Mouse (Mus musculus): ENCODE measurements around the gene Lmntd1.

Gene Lmntd1

DNA sequence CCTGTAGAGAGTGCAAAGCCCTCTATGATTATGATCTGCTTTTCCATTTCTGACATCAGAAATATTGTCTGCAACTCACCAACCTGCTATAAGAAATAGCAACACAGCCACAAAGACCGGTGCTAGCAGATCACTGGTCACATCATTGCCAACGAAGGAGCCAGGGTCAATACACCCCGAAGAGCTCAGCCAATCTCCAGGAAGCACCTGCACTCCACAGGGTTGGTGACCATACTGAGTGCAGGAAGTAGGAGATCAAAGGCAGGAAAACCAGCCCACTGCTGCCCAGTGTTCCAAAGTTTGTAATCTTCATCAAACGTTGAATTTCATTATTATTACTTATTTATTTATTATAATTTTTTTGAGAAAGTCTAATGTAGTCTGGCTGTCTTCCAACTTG is 9.5 kb downstream of the Lmntd1 start:
- no peak for DNase-seq (ENCODE audit: low spot score in 2 of 2)

DNA sequence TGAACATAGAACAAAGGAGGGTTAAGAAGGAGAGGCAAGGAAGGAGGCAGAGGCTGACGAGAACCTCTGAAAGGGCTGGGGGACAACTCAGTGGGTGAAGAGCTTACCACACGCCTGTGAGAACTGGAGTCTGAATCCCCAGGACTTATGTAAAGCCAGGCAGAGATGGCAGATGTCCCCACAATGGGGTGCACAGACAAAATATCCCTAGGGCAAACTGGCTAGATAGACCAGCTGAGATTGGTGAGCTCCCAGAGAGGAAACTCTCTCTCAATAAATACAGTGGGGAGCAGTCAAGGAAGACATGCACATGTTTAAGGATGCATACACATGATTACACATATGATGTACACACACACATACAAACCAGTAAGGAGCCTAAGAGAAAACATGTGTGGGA is 10.0 kb downstream of the Lmntd1 start:
- DNase-seq (ENCODE audit: low spot score in 2 of 2): no peak

DNA sequence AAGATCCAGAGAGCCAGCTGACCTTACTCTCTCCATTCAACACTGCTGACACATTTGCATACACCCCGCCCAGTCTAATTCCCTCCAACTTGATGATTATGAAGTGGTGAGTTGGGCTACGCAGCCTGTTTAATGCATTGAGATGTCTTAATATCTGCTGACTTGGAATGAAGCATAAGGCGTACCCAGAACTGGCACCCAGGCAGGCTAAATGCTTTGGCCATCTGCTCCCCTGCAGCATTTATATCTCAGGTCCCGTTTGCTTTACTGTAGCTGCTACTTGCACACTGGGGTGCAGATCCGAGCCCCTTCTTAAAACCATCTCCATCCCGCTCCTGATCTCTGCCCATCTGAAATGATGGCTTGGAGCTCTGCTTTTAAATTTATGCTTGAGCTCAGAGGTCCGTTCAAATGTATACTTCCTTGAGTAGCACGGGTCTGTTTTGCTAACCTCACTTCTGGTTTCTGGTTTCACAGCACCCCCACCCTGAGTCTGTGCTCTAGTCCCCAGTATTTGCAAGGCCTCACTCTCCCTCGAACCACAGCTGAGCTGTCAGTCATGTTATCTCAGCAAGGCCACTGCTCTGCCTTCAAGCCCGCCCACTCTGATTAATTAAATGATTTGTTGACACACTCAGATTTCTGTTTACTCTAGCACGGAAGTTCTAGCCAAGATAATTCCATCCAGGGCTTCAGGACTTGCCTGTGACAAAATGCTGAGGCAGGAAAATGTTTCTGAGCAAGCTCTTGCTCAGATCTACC is 15.1 kb downstream of the Lmntd1 start:
- no peak for DNase-seq (ENCODE audit: low spot score in 2 of 2)

DNA sequence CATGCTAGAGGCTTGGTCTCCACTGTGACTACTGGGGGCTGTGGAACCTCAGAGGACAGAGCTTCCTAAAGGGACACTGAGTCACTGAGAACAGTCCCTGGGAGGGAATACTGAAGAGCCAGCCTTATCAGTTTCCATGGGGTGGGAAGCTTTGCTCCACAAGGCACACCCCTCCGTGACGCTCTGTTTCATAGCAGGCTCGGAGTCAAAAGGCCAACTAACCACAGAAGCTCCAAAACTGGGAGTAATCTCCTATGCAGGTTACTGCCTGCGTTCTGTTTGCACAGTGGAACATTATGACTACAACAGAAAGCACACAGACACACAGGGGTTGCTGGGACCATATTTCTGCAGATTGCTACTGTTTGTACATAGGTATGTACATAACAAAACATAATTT is 18.2 kb downstream of the Lmntd1 start:
- DNase-seq (ENCODE audit: low spot score in 2 of 2): no peak

DNA sequence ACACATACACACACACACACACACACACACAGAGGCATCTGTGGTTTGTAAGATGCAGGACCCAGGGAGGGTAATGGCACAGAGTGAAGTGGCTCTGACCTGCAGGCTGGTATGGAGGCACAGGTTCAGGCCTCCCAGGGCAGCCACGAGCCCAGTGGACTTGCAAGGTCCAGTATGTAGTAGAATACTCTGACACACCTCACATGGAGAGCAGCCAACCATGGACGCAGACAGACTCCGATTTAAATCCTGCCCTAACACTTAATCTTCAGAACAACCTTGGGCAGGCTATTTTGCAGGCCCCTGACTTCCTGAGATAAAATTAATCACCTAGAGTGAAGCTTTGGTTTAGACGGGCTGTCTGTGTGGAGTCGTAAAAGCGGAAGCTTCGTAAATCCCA is 20.1 kb downstream of the Lmntd1 start:
- no peak for DNase-seq (ENCODE audit: low spot score in 2 of 2)

DNA sequence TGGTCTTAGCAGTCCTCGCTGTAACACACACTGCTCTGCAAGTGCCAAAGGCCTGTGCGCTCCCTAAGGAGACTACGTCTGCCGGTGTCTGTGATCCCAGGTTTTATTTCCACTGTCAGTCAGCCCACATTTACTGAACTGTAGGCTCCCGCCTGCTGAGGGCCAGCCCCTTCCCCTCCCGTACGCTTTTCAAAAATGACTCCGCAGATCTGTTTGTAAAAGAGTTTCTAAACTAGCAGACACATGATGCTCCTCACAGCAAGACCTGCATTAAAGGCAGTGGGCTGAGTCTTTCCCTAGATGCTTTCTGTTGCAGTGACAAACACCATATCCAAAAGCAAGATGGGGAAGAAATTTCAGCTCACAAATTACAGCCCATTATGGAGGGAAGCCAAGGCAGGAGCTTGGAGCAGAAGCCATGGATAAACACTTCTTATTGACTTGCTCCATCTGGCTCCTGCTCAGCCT is 21.6 kb downstream of the Lmntd1 start:
- no peak for DNase-seq (ENCODE audit: low spot score in 2 of 2)

DNA sequence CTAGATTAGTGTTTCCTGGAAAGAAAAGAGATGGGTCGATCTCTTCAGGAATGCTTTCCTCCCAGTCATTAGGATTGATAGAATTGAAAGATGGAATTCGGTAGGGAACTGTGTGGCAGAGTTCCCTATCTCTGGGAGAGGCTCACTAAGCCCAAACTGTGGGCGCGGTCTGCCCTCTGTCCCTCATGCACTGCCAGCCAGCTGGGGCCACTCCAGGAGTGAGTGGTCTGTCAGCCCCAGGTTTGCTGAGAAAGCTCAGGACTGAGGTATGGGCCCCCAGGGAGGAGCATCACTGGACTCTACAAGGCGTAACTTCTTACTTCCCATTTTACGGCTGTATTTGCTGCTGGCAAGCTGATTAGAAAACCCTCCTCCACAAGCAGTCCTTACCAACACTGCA is 22.1 kb downstream of the Lmntd1 start:
- DNase-seq (ENCODE audit: low spot score in 2 of 2): no peak

DNA sequence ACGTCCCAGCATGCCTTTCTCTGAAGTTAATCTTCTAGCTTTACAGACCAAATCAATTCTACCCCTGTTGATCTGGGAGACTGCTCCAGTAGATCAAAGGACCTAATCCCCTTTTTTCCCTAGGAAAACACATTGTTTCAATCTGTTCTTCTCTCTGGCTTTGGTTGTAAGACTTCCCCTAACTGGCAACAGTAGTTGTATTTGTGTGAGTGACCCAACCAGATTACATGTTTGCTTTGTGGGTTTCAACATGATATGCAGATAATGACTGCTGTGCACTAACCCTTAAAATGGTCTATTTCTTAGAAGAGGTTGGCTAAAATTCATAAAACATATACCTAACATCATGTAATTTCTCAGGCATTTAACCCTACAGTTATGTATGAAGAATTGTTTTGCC is 22.5 kb downstream of the Lmntd1 start:
- no peak for DNase-seq (ENCODE audit: low spot score in 2 of 2)

DNA sequence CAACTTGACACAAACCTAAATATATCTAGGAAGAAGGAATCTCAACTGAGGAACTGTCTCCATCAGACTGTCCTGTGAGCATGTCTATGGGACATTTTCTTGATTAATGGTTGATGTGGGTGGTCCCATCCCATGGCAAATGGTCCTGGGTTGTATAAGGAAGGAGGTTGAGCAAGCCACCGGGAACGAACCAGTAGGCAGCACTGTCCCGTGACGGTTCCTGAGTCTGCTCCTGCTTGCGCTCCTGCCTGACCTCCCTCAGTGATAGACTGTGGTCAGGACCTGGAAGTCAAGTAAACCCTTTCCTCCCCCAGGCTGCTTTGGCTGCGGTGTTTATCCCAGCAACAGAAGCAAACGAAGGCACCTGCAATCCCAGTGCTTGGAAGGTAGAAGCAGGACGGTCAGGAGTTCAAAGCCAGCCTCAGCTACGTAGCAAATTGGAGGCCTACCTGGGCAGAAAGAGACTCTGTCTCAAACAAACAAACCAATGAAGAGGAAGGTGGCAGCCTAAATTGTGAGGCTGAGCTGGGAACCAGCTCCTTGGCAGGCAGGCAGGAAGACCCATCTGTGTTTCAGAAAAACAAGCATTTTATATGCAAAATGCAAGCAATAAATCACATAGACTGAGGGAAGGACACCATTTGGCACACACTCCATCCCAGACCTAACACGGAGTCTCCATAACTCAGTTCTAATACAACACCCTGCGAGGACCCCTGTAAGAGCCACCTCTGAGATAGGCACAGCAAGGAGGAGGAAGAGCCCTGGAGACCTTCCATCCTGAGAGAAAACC is 23.4 kb downstream of the Lmntd1 start:
- no peak for DNase-seq (ENCODE audit: low spot score in 2 of 2)

DNA sequence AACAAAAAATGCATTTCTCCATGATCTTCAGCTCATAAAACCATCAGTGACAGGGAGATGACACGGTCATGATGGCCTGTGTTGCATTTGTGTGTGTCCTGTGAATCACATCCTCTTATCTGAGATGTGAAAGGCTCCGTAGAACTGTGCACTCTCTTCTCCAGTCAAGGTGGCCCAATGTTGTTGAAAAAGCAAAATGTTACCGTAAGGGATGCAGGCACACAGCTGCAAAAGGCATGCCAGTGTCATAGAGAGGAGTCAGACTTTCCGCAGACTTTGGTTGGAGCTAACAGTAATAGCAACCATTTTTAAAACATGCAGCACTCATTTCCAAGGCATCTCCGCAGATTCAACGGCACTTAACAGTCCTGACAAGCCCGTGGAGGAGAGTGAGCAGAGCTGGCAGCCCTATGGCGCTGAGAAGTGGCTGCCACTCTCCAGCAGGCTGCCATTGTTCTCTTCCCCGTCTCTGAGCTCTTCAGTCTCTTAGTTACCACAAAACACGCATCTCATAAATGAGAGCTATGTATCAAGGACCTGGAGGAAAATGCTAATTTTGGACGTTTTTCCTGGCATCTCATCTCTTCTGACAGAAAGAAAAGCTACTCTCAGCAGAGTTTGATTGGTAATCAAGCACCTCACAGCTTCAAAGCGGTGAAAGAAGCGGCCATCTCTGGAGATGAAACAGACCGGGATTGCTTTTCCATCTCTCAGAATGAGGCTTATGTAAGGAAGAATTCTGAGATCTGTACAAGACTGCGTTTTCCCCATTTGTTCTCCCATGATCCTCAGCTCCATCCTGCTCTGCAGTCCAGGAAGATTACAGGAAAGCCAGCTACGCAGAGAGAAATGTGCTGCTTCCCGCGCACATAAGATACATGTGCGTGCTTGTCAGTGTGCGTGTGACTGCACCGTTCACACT is 28.8 kb downstream of the Lmntd1 start:
- no peak for DNase-seq (ENCODE audit: low spot score in 2 of 2)

DNA sequence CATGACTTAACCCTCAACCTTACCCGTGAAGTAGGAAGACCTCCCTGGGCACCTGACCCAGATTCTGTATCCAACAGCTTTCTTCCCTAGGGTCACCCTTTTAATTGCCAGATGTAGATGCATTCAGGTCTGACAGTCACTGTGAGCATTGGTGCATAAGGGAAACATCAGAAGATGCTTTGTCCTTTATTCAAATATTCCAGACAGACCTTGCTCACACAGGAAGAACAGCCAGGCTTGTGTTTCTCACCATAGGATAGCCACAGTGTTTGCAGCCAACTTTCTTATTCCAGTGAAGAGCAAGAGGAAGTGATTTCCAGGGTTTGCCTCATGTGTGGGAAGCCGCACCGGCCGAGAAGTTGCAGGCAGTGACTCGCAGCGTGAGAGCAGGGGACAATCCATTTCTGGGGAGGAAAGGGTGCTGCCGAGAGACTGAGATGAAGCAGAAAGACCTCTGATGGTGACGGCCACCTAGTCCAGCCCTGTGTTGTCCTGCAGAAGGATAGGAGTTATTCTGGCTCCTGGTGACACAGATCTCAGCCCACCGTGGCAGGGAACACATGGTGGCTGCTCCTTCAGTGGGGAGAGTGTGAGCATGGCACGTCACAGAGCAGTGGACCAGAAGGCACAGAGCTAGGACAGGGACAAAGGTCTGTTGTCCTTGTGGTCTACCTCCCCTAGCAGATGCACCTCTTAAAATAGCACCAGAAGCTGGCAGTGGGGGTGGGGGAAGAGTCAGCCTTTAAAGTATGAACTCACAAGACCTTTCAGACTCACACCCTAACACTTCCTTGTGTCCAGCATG is 32.6 kb downstream of the Lmntd1 start:
- DNase-seq (ENCODE audit: low spot score in 2 of 2): no peak

DNA sequence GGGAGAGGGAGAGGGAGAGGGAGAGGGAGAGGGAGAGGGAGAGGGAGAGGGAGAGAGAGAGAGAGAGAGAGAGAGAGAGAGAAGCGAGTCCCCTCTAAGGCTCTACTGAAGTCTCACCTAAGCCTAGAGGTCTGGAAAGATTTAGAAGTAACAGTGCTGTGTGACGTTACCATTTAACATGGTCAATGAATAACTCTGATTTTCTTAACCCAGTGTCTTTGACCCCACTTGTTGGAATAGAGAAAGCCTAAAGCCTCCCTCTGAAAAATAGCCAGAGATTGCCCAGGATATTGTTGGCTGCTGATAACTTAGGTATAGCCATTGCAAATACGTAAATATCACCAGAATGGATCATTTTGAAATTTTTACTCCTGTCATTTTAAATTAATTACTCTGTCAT is 34.4 kb downstream of the Lmntd1 start:
- no peak for DNase-seq (ENCODE audit: low spot score in 2 of 2)

DNA sequence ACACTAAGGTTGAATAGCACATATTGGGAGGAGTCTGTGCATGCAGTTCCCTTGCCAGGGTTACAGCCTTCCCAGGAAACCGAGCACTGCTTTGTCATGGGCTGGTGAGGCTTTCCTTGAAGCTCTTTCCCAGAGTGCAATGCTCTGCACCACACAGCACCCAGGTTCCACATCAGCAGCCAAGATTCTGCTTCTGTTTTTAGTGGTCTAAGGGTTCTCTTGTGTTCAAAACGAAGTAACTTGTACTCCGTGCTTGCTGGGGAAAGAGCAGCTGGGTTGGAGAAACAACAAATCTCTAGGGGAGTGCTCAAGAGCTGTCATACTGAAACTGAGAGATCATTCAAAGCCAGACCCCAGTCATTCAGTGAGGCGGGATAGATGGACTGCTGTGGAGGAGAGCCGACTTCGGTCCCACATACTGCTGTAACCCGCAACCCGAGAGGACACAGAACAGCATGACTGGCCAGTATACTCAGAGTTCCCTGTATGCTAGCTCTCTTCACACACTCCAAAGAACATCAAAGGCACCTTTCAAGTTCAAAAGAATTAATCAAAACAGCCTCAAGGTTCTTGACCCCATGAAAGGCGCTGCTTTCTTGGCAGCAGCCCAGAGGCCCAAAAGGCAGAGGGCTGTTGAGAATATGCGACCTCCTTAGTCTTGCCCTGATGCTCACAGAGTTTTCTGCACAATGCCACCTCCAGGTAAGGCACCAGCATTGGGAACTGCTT is 35.5 kb downstream of the Lmntd1 start:
- DNase-seq (ENCODE audit: low spot score in 2 of 2): no peak

DNA sequence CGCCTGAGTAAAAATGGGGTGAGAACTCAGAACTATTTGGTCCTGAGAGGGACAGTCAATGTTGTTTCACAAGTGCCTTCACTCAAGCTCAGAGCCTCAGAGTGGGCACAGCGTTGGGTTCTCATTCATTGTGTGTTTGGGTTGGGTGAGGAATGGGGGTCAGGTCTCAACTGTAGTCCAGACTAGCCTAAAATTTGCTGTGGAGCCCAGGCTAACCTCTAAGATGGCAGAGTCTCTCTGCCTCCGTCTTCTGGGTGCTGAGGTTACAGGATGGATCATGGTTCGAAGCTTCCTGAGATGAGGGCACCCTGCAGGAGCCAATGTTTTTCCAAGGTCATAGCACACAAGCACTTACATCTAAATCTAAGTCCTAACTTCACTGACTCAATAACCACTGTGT is 37.4 kb downstream of the Lmntd1 start:
- DNase-seq (ENCODE audit: low spot score in 2 of 2): no peak

DNA sequence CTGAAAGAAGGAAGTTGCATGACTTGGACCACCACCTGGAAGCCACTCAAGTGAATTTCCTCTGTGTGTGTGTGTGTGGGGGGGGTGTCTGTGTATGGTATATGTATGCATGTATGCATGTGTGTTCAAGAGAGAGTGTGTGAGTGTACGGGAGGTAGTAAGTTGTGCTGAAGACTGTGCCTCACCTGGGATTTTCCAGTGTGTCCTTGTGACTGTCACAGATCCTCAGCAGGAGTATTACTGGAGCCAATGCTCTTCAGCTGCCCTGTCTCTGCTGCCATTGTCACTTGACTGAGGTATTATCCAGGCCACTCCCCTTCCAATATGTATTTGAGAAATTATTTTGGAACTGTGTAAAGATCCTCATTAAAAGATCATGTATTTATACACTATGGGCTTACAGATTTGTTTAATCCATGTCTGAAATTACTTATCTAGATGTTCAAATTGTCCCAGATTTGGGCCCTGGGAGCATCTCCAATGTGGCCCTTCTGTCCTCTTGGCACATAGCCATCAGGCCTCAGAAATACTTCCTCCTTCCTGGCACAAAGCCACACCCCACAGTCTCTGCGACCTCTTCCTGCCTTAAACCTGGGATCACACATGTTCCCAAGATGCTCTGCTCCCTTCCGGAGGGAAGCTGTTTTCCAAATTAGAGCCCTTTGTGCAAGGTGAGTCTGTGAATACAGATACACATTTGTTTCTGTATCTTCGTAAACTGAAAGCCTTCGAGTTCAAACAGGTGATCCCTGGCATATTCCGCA is 40.7 kb downstream of the Lmntd1 start:
- no peak for DNase-seq (ENCODE audit: low spot score in 2 of 2)

DNA sequence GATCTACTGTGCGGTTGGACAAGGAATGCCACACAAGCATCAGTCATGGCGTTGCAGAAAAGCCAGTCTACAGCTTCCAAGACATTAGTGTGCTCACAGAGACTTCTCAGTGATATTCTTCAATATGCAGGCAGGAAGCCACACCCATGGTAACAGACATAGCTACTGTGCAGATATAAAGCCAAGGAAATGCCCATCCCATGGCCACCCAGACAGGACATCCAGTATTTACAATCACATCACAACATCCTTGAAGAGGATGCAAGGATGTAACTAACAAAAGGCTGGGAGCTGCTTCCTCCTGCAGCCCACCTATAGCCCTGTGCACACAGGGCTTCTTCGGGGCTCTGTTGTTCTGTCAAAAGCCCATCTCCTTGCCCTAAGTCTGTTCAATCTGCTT is 45.4 kb downstream of the Lmntd1 start:
- no peak for DNase-seq (ENCODE audit: low spot score in 2 of 2)

DNA sequence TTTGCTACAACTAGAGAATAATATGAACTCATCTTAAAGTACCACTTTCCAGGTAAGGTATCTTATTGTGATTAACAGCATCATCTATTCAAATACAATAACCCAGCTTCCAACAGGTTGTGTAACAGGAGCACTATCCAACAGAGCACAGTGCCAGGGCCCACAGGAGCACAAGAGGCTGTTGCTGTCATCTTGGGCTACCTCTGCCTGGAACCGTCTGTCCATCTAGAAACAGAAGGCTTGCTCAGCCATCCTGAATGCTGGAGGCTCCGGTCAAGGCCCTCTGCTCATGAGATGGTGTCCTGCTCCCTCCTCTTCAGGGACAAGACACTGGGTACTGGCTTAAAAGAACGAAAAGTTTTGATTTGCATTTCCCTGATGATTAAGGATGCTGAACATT is 46.3 kb downstream of the Lmntd1 start:
- DNase-seq (ENCODE audit: low spot score in 2 of 2): no peak

DNA sequence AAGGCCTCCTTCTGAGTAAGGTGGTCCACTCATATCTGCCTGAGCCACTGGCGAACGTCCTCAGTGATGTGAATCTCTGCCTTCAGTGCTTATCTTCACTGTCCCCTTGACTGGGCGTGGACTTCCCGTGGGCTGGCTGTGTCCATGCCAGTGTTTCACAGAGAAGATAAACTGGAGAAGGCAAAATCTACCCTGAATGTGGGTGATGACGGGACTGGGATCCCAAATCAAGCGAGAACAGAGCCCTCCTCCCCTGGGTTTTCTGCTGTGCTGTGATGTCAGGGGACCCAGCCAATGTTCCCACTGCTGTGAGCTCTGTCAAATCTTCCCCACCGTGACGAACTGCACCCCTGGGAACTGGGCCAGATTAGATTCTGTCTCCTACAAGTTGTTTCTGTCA is 46.8 kb downstream of the Lmntd1 start:
- no peak for DNase-seq (ENCODE audit: low spot score in 2 of 2)

DNA sequence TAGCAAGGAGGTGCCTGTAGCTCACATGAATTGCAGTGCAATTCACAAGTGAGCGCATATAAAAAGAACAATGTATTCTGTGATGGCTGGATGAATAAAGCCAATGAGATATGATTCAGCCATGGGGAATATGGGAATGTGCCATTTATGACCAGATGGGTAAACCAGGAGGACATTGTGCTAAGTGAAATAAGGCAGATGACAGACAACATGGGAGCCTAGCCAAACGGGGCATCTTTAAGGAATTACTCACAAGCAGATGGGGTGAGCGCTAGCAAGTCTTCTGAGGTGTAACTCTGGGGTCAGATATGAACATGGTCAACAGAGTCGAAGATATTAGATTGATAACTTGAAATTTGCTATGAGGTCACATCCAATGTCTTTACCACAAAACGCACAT is 48.5 kb downstream of the Lmntd1 start:
- no peak for DNase-seq (ENCODE audit: low spot score in 2 of 2)

DNA sequence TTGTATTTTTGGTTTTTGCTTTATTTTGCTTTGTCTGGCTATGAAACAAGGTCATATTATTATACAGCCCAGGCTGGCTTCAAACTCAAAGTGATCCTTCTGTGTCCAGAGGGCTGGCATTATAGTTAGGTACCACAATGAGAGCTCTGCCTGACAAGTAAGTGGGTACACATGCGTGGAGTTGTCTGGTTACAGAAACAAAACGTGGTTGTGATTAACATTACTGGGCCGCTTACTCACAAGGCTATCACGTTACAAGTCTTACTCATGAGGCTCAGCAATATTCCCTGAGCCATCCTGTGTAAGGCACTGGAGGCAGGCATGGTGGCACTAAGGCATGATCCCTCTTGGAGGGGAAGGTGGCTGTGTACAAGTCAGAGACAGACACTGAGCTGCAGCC is 49.4 kb downstream of the Lmntd1 start:
- DNase-seq (ENCODE audit: low spot score in 2 of 2): no peak

All from frontal cortex, postnatal 14 days (tissue).